Mouse (Mus musculus) liver, embryonic 14.5 days (tissue): ENCODE measurements around the gene Fundc1.

ENCODE experiments used
- CTCF ChIP-seq: IDR thresholded peaks from 2 replicates; pipeline ENCODE4 v1.5.1; 2016; ENCODE audit warnings: antibody characterized with exemption, low read depth, control low read depth
- EP300 ChIP-seq: IDR thresholded peaks from 2 replicates; pipeline ENCODE4 v1.6.1; 2016; ENCODE audit warnings: antibody characterized with exemption, low read depth

DNA sequence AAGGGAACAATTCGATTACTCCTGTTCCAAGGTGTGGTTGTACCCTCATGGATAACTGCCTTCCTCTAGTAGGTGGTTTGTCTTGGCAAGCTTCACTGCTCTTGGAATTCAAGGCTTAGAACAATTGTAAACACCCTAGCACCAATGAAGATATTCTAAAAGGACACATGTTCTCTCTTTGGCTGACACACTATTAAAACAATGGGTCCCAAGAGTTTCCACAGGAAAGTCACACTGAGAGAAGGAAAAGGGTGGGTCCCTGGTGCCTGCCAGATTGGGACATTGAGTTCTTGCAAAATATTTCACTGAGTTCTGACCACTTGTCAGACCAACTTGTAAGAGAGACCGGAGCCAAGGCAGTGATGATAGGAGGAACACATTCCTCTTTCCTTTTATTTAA is 45.1 kb downstream of the Fundc1 start:
- no peak for TF ChIP-seq CTCF
- no peak for TF ChIP-seq EP300
